Mouse (Mus musculus) neural tube, embryonic 13.5 days (tissue): ENCODE measurements around the gene Slc9a3r2. TPM values are rescaled to one million over a fixed set of nuclear protein-coding genes. Genes with fewer than 3 reads are reported as not detected.
A peak's percentile ranks its signal among the peaks of the same experiment; 100 is the strongest.

Source experiments
- ATAC-seq: fragments of 200-750 bp; cut with Nextera tagmentation; 2 replicates; pipeline ENCODE4 v1.8.0; 2017; ENCODE audit warnings: low read depth, mild to moderate bottlenecking, moderate TSS enrichment, moderate library complexity
- H3K27ac ChIP-seq: fragments of 300-500 bp; sonication (generic); replicated peaks from 2 replicates; pipeline ENCODE4 v1.5.1; 2015; ENCODE audit warnings: moderate library complexity, mild to moderate bottlenecking, inconsistent platforms
- H3K27me3 ChIP-seq: fragments of 300-500 bp; sonication (generic); 2 replicates; pipeline ENCODE4 v1.6.1; 2015; ENCODE audit warnings: mild to moderate bottlenecking, inconsistent platforms
- H3K36me3 ChIP-seq: fragments of 300-500 bp; sonication (generic); 2 replicates; pipeline ENCODE4 v1.6.1; 2015; ENCODE audit warnings: mild to moderate bottlenecking, inconsistent platforms
- H3K4me1 ChIP-seq: fragments of 300-500 bp; sonication (generic); replicated peaks from 2 replicates; pipeline ENCODE4 v1.6.1; 2015; ENCODE audit warnings: inconsistent platforms
- H3K4me2 ChIP-seq: fragments of 300-500 bp; sonication (generic); 2 replicates; pipeline ENCODE4 v1.6.1; 2015; ENCODE audit warnings: inconsistent platforms, mild to moderate bottlenecking, moderate library complexity
- H3K4me3 ChIP-seq: fragments of 300-500 bp; sonication (generic); 2 replicates; pipeline ENCODE4 v1.5.1; 2015; ENCODE audit warnings: mild to moderate bottlenecking, inconsistent platforms
- H3K9ac ChIP-seq: fragments of 300-500 bp; sonication (generic); 2 replicates; pipeline ENCODE4 v1.6.1; 2015; ENCODE audit warnings: moderate library complexity, mild to moderate bottlenecking, inconsistent platforms
- H3K9me3 ChIP-seq: fragments of 300-500 bp; sonication (generic); 2 replicates; pipeline ENCODE4 v1.6.1; 2016; ENCODE audit warnings: inconsistent platforms
- WGBS: fragments of 180-500 bp; shearing (Covaris S2); methylation state at CpG from one replicate; pipeline ENCODE4 v1.1.7; 2015; 5-methylcytosine and 5-hydroxymethylcytosine counted together
- polyA plus RNA-seq: library from polyadenylated mRNA; unstranded; fragments of >200 nt; fragmentation: Nextera tagmentation; extraction: Ambion mirVana; gene quantifications from 2 replicates; pipeline ENCODE4 v1.2.1, GENCODE M21; 2015

Slc9a3r2 gene
- polyA plus RNA-seq, 1 experiment from 2014 or later: 42.6 TPM

DNA sequence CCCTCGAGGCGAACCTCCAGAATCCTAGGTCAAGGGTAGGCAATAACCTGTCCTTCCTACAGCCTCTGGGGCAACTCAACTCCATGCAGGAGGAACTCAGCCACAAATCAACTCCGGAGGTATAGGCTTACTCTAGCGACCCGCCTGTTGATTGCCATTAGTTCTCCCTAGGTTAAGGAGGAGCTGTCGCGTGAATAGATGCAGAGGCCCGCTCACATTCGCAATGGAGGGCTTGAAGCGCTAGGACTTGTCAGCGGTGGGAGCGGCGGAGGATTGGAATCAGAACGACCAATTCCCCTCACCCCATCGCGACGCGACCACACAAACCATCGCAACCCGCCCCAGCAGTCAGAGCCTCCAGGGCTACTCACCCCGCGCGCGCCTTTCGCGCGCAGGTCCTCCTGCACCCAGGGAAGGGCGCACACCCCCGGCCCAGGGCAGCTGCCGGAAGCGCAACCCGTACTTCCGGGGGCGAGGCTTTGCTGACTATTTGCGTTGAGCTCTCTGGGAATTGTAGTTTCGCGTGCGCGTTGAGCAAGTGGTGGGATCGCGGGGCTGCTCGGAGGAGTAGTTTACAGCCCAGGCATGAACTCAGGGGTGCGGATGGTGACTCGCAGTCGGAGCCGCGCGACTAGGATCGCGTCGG, 17.8 kb downstream of the Slc9a3r2 start, which contains the start of the genes Tsc2 and Nthl1:
Gene Tsc2, minus strand, starts transcription at position 464 of the 646 bp plus-strand sequence.
Gene Nthl1, plus strand, starts transcription at position 514 of the 646 bp plus-strand sequence.
- H3K9ac ChIP-seq: peak within 1 kb of the TSS; percentile 80
- peak; percentile 90 for ATAC-seq
- H3K36me3 ChIP-seq: peaks cover 38% of the 10 kb centered on the region
- H3K4me2 ChIP-seq: peak within 1 kb of the TSS; percentile 86
- 2% methylated on average over 51 of the region's 51 CpGs for WGBS
- H3K4me1 ChIP-seq: peaks cover 21% of the 10 kb centered on the region
- H3K27me3 ChIP-seq: no peaks in the 10 kb centered on the region
- H3K4me3 ChIP-seq: peak within 1 kb of the TSS; percentile 65
- H3K9me3 ChIP-seq: no peaks in the 10 kb centered on the region
- H3K27ac ChIP-seq: peak within 1 kb of the TSS; percentile 82

DNA sequence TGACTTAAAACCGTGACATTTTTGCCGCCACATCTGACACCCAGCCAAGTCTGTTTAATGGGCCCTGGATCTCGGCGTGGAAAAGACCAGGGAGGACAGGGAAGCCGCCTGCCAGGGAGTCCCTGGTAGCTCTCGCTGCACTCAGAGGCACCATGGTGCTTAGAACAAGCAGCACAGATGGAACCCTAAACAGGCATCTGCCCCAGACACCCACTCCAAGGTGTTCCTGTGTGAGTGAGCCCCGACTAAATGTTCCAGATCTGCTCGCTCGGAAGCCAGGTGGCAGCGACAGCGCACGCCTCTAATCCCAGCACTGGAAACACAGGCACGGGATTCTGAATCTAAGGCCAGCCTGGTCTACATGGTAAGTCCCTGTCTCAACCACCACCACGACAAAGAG, 20.1 kb downstream of the Slc9a3r2 start:
- Histone ChIP-seq H3K4me2 (no peak overlapping the region), H3K27me3 (no peaks in the 10 kb centered on the region), H3K4me1 (peaks cover 21% of the 10 kb centered on the region), H3K36me3 (peaks cover 60% of the 10 kb centered on the region), H3K9me3 (no peaks in the 10 kb centered on the region), H3K9ac (no peak overlapping the region), H3K27ac (no peak overlapping the region), H3K4me3 (no peak overlapping the region)
- ATAC-seq: no peak
- 93% methylated on average over 14 of the region's 14 CpGs for WGBS

DNA sequence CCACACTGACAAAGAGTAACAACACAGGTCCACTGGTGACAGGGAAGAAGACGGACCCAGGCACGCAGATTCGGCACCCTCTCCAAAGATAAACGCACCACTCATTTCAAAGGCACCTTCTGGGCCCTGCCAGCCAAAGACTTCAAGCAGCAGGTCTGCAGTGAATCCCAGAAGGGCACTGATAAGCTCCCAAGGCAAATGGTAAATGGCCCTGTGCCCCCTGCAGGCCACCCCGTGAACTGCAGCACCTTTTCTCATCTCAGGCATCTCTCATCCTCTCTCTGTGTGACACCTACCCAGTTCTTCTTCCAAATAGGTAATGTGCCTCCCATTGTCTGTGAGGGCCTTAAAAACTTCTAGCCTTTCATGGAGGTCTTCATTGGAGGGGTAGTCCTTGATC, 21.5 kb downstream of the Slc9a3r2 start:
- no peaks in the 10 kb centered on the region for H3K27me3 ChIP-seq
- no peak overlapping the region for H3K4me3 ChIP-seq
- WGBS: 54% methylated on average over 5 of the region's 5 CpGs
- H3K36me3 ChIP-seq: peaks cover 74% of the 10 kb centered on the region
- H3K4me1 ChIP-seq: peaks cover 19% of the 10 kb centered on the region
- H3K4me2 ChIP-seq: no peak overlapping the region
- H3K27ac ChIP-seq: no peak overlapping the region
- no peak for ATAC-seq
- no peaks in the 10 kb centered on the region for H3K9me3 ChIP-seq
- no peak overlapping the region; the same call in 1 of the 2 replicates for H3K9ac ChIP-seq

- ATAC-seq: no peak
- no peak overlapping the region for H3K9ac ChIP-seq
- H3K9me3 ChIP-seq: no peaks in the 10 kb centered on the region
- H3K4me2 ChIP-seq: no peak overlapping the region
- no peaks in the 10 kb centered on the region for H3K27me3 ChIP-seq
- H3K36me3 ChIP-seq: peaks cover 100% of the 10 kb centered on the region
- no peak overlapping the region for H3K27ac ChIP-seq
- H3K4me1 ChIP-seq: no peaks in the 10 kb centered on the region
- 96% methylated on average over 8 of the region's 8 CpGs for WGBS
- H3K4me3 ChIP-seq: no peak overlapping the region
These were observed 24.7 kb downstream of the Slc9a3r2 start for GRCm38 (mm10) chr17:24625472-24625871.

DNA sequence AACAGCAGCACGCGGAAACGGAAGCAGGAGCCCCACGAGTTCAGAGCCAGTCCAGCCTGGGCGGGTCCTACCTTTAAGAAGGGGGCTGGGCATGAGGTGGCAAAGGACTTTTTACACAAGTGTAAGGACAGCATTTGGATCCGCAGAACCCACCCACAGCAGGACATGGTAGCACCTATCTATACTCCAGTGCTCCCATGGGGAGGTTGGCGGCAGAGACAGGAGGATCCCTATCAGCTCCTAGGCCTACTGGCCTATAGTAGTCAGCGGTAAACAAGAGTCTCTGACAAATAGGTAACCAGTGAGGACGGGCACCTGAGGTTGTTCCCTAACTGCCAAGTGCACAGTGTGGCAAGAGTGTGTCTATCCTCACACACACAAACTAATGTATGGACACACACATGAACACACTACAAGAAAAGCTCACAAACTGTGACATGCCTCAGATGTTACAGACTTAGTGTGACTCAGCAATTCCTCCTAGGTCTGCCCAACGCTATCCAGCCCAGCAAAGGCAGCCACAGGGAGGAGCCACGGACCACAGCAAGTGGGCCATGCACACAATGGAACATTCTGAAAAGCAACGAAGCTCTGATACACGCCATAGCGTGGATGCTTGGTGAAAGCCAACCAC, 32.4 kb downstream of the Slc9a3r2 start:
- Histone ChIP-seq H3K36me3 (peaks cover 94% of the 10 kb centered on the region), H3K4me3 (no peak overlapping the region), H3K27ac (no peak overlapping the region), H3K9me3 (no peaks in the 10 kb centered on the region), H3K4me1 (no peaks in the 10 kb centered on the region), H3K4me2 (no peak overlapping the region), H3K27me3 (no peaks in the 10 kb centered on the region), H3K9ac (no peak overlapping the region)
- ATAC-seq: no peak
- 86% methylated on average over 14 of the region's 14 CpGs for WGBS

GRCm38 (mm10) chr17:24610711-24611110, 39.4 kb downstream of the Slc9a3r2 start:
- Histone ChIP-seq H3K4me1 (no peaks in the 10 kb centered on the region), H3K27me3 (no peaks in the 10 kb centered on the region), H3K9me3 (no peaks in the 10 kb centered on the region), H3K36me3 (peaks cover 81% of the 10 kb centered on the region), H3K4me3 (no peak overlapping the region), H3K4me2 (no peak overlapping the region), H3K27ac (no peak overlapping the region), H3K9ac (no peak overlapping the region)
- 94% methylated on average over 2 of the region's 2 CpGs for WGBS
- ATAC-seq: no peak

DNA sequence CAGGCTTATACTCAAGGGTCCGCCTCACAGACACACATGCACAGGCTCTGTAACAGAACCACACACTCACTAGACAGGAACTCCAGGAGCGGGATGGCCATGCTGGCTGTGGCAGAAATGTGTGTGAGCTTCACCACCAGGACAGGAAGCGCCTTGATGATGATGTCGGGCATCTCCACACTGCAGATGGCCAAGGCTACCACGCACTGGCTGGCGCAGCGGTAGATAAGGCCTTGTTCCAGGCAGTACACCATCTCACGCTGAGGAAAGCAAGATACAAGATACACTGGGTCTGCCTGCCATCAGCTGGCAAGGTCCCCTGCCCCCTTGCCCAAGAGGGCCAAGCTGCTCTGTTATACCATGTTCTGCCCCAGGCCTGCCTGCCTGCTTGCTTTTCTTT, 41.3 kb downstream of the Slc9a3r2 start:
- Histone ChIP-seq H3K36me3 (peaks cover 81% of the 10 kb centered on the region), H3K4me3 (no peak overlapping the region), H3K9ac (no peak overlapping the region), H3K4me1 (no peaks in the 10 kb centered on the region), H3K9me3 (no peaks in the 10 kb centered on the region), H3K27me3 (no peaks in the 10 kb centered on the region), H3K27ac (no peak overlapping the region), H3K4me2 (no peak overlapping the region)
- 95% methylated on average over 8 of the region's 8 CpGs for WGBS
- no peak for ATAC-seq

- no peak for ATAC-seq
- WGBS: 92% methylated on average over 4 of the region's 4 CpGs
- no peak overlapping the region for H3K4me3 ChIP-seq
- no peak overlapping the region for H3K27ac ChIP-seq
- H3K9me3 ChIP-seq: no peaks in the 10 kb centered on the region
- H3K27me3 ChIP-seq: no peaks in the 10 kb centered on the region
- H3K36me3 ChIP-seq: peaks cover 81% of the 10 kb centered on the region
- no peak overlapping the region for H3K9ac ChIP-seq
- no peaks in the 10 kb centered on the region for H3K4me1 ChIP-seq
- H3K4me2 ChIP-seq: no peak overlapping the region
These were observed 41.8 kb downstream of the Slc9a3r2 start for GRCm38 (mm10) chr17:24608370-24608769.

- 94% methylated on average over 3 of the region's 3 CpGs for WGBS
- no peaks in the 10 kb centered on the region for H3K9me3 ChIP-seq
These were observed 45.6 kb downstream of the Slc9a3r2 start for GRCm38 (mm10) chr17:24604557-24604956.

GRCm38 (mm10) chr17:24603961-24604360, 46.2 kb downstream of the Slc9a3r2 start:
- Histone ChIP-seq H3K9me3 (no peaks in the 10 kb centered on the region), H3K36me3 (peaks cover 100% of the 10 kb centered on the region), H3K27ac (no peak overlapping the region), H3K4me3 (no peak overlapping the region), H3K9ac (no peak overlapping the region), H3K27me3 (no peaks in the 10 kb centered on the region), H3K4me2 (no peak overlapping the region), H3K4me1 (no peaks in the 10 kb centered on the region)
- ATAC-seq: no peak
- WGBS: 90% methylated on average over 8 of the region's 8 CpGs

More at GRCm38 (mm10) chr17:24604557-24604956, 45.6 kb downstream of the Slc9a3r2 start:
- no peak overlapping the region for H3K4me2 ChIP-seq
- H3K4me3 ChIP-seq: no peak overlapping the region
- H3K27me3 ChIP-seq: no peaks in the 10 kb centered on the region
- no peak overlapping the region for H3K9ac ChIP-seq
- no peak overlapping the region for H3K27ac ChIP-seq
- no peak for ATAC-seq
- peaks cover 98% of the 10 kb centered on the region for H3K36me3 ChIP-seq
- H3K4me1 ChIP-seq: no peaks in the 10 kb centered on the region

GRCm38 (mm10) chr17:24600502-24600901, 49.6 kb downstream of the Slc9a3r2 start:
- 96% methylated on average over 4 of the region's 4 CpGs for WGBS
- H3K36me3 ChIP-seq: peaks cover 100% of the 10 kb centered on the region
- ATAC-seq: no peak

DNA sequence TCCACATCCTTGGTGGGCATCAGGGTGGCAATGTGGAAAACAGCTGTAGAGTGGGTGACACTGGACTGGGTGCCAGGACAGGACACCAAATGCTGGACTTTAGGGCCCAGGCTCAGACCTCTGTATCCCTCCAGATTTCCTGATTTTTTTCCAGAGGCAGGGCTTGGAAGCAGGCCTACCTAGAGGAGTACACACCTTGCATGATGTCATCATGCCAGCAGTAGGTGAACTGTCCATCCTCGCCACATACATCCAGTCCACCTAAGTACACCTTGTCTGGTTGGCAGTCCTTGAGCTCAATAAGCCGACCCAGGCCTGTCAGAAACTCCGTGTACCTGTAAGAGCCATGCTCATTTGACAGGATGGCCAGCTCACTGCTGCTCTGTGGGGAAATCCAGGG, 52.1 kb downstream of the Slc9a3r2 start:
- Histone ChIP-seq H3K4me3 (no peak overlapping the region), H3K27me3 (no peaks in the 10 kb centered on the region), H3K36me3 (peaks cover 100% of the 10 kb centered on the region), H3K4me2 (no peak overlapping the region), H3K4me1 (no peaks in the 10 kb centered on the region), H3K9me3 (no peaks in the 10 kb centered on the region), H3K9ac (no peak overlapping the region), H3K27ac (no peak overlapping the region)
- 95% methylated on average over 3 of the region's 3 CpGs for WGBS
- no peak for ATAC-seq

More at GRCm38 (mm10) chr17:24600502-24600901, 49.6 kb downstream of the Slc9a3r2 start:
- no peak overlapping the region for H3K4me2 ChIP-seq
- no peak overlapping the region for H3K9ac ChIP-seq
- no peaks in the 10 kb centered on the region for H3K27me3 ChIP-seq
- H3K27ac ChIP-seq: no peak overlapping the region
- no peaks in the 10 kb centered on the region for H3K4me1 ChIP-seq
- no peak overlapping the region for H3K4me3 ChIP-seq
- no peaks in the 10 kb centered on the region for H3K9me3 ChIP-seq
